Mouse (Mus musculus): ENCODE measurements around the gene Rpp38.

Rpp38 gene

GRCm38 (mm10) chr2:3332484-3333242, at the start of gene Rpp38:
Gene Rpp38 (minus strand): TSS chr2:3332643.
- peak; percentile 100 for DNase-seq

GRCm38 (mm10) chr2:3365127-3365526, 32.7 kb upstream of the Rpp38 start:
- DNase-seq, result no peak

- DNase-seq, result peak; percentile 51
Observed at GRCm38 (mm10) chr2:3361067-3361466, 28.6 kb upstream of the Rpp38 start.

- DNase-seq, result peak; percentile 73
Observed at GRCm38 (mm10) chr2:3357887-3358286, 25.4 kb upstream of the Rpp38 start.

GRCm38 (mm10) chr2:3356311-3356710, 23.9 kb upstream of the Rpp38 start:
- peak; percentile 33 for DNase-seq

- peak; percentile 89 for DNase-seq
Observed at GRCm38 (mm10) chr2:3355793-3356192, 23.4 kb upstream of the Rpp38 start.

- no peak for DNase-seq
Observed at GRCm38 (mm10) chr2:3353160-3353559, 20.7 kb upstream of the Rpp38 start.

GRCm38 (mm10) chr2:3348919-3349318, 16.5 kb upstream of the Rpp38 start:
- DNase-seq, result peak; percentile 66

GRCm38 (mm10) chr2:3348422-3348821, 16.0 kb upstream of the Rpp38 start:
- DNase-seq, result peak; percentile 14

- peak; percentile 94 for DNase-seq
Observed at GRCm38 (mm10) chr2:3335611-3336301, 3.3 kb upstream of the Rpp38 start, which contains the start of gene Acbd7. Gene Acbd7 (plus strand): TSS chr2:3336168.

- DNase-seq, result peak; percentile 45
Observed at GRCm38 (mm10) chr2:3333761-3334160, 1.3 kb upstream of the Rpp38 start.

- DNase-seq, result no peak
Observed at GRCm38 (mm10) chr2:3332056-3332455, 387 bp downstream of the Rpp38 start.

GRCm38 (mm10) chr2:3331071-3331703, 1.3 kb downstream of the Rpp38 start:
- peak; percentile 79 for DNase-seq

- peak; percentile 90 for DNase-seq
Observed at GRCm38 (mm10) chr2:3327351-3327750, 5.1 kb downstream of the Rpp38 start.

- peak; percentile 73 for DNase-seq
Observed at GRCm38 (mm10) chr2:3326547-3326946, 5.9 kb downstream of the Rpp38 start.

GRCm38 (mm10) chr2:3324381-3325130, 7.9 kb downstream of the Rpp38 start:
- DNase-seq, result peak; percentile 64

- DNase-seq, result peak; percentile 24
Observed at GRCm38 (mm10) chr2:3323132-3323531, 9.3 kb downstream of the Rpp38 start.

GRCm38 (mm10) chr2:3305426-3306025, 26.9 kb downstream of the Rpp38 start:
- DNase-seq, result peak; percentile 77

GRCm38 (mm10) chr2:3295826-3296225, 36.6 kb downstream of the Rpp38 start:
- peak; percentile 71 for DNase-seq

GRCm38 (mm10) chr2:3292170-3292569, 40.3 kb downstream of the Rpp38 start:
- peak; percentile 52 for DNase-seq

GRCm38 (mm10) chr2:3289581-3289980, 42.9 kb downstream of the Rpp38 start:
- DNase-seq, result peak; percentile 55

- no peak for DNase-seq
Observed at GRCm38 (mm10) chr2:3286243-3286642, 46.2 kb downstream of the Rpp38 start.

All from heart, adult 11 months (tissue).